Mouse (Mus musculus): ENCODE data around the gene Slfn14.

DNA sequence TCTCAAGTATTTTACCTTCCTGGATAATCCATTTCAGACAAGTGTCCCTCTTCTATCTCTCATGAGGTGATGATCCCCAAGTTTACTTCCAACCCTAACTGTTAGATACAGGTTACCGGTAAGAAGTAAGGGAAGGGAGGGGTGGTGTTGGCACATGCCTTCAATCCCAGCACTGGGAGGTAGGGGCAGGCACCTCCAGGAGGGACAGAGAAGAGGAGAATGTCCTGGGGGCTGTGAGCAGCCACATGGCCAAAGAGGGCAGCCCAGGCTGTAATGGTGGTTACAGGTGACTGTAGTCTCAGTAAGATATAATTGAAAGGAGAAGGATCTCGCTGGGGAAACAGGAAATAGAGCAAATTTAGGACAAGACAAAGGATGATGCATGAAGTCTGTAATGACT lies 4.4 kb downstream of the Slfn14 start:
- no peak for TF ChIP-seq POLR2A (IDR thresholded peaks at IDR 0.05; ENCODE audit: low read depth, low read length)
- no peak for TF ChIP-seq CTCF (IDR thresholded peaks at IDR 0.05; ENCODE audit: borderline replicate concordance, insufficient read depth, low read length)

Measured in embryonic fibroblast, embryonic 13.5 days (primary cell).